Mouse (Mus musculus): ENCODE data around the gene Arhgap24. TPM values are rescaled to one million over a fixed set of nuclear protein-coding genes. Genes with fewer than 3 reads are reported as not detected.

Arhgap24 gene
- total RNA-seq, 2 experiments from 2014 or later = 0.42 to 0.53 TPM

DNA sequence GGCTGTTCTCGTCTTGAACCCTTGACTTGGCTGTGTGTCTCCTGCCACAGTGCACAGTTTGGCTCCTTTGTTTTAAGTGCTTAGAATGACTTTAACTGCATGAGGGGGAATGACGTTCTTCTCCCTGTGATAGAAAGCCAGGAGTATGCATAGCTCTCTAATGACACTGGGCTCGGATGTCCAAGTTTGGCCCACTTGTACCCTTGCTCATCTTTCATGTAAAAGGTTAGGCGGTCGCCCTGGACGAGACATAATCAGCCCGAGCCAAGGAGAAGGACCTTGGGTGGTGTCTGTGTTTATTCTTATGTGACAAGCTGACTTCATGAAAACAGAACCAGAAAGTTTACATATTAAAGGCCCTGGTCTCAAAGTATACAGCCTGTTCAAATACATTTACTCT is 289.4 kb downstream of the Arhgap24 start:
- no peak for ATAC-seq (replicated peaks; ENCODE audit: low FRiP score, poor library complexity, severe bottlenecking)

DNA sequence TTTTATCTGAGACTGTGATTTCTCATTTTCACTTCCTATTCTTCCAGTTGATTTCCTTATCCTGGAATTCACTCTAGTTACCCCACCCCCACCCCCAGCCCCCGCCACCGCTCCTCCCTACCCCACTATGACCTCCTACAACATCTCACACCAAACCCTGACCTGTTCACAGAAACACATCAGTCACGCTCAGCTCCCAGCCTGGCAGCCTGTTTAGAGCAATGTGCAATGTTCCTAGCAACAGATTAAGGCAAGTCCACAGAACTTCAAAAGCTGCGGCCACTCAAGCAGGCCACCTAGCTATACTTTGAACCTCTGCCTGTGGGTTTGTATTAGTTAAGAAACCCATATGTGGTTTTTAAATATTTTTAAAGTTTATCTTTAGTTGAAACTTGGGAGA is 293.3 kb downstream of the Arhgap24 start:
- ATAC-seq (replicated peaks; ENCODE audit: low FRiP score, poor library complexity, severe bottlenecking) = no peak

DNA sequence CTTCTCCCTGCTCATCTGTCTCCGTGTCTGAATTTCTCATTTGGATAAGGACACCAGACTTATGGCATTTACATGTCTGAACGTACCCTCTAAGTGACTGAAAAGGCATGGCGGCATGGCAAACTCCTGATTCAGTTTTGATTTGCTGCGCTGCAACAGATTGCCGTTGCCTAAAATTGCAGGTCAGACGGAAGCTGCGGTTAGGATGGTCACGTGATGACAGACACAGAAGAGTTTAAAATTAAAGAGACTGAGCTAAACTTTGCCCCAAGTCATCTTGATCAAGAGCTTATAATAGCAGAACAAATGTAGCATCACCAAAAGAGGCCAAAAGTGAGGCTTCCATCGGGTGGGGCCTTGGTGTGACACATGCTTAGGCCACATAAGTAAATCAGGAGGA is 296.1 kb downstream of the Arhgap24 start:
- ATAC-seq (replicated peaks; ENCODE audit: low FRiP score, poor library complexity, severe bottlenecking) = no peak

DNA sequence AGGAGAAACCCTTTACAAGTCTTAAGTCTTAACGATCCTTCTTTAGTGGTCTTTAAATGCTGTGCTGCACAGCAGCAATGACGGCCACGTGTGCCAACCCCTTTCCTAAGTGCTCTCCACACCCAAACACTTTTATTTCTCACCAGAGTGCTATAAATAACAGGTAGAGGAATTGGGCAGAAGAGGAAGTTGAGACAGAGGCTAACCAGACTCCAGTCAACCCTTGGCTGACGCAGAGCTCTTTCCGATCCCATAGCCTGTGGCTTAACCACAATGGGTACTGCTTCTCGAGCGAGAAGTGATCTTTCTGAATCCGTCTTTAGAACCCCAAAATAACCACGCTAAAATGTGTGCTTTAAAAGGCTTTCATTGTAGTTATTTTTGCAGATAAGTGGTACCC is 296.7 kb downstream of the Arhgap24 start:
- ATAC-seq (replicated peaks; ENCODE audit: low FRiP score, poor library complexity, severe bottlenecking) = no peak

GRCm38 (mm10) chr5:102778253-102778652 is 297.1 kb downstream of the Arhgap24 start:
- ATAC-seq (replicated peaks; ENCODE audit: low FRiP score, poor library complexity, severe bottlenecking) = no peak

- ATAC-seq (replicated peaks; ENCODE audit: low FRiP score, poor library complexity, severe bottlenecking) = no peak
Observed at GRCm38 (mm10) chr5:102783585-102783984, 302.4 kb downstream of the Arhgap24 start.

DNA sequence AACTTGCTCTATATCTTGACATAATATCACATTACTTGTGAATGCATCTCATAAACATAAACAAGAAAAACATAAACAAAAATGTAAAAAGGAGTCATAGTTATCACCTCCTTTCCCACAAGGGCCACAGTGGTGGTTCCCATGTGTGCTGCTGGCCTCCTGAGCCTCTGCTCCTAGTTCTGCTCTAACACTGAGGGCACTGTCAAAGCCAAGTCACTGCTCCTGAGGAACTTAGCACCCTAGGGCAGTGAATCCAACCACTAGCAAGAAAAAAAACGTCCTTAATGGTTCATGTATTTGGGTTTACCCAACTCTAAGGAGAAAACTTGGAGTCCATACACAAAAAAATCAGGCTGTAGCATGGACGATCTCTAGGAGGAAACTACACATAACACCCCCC is 304.9 kb downstream of the Arhgap24 start:
- ATAC-seq (replicated peaks; ENCODE audit: low FRiP score, poor library complexity, severe bottlenecking) = no peak

- ATAC-seq (replicated peaks; ENCODE audit: low FRiP score, poor library complexity, severe bottlenecking) = no peak
Observed at GRCm38 (mm10) chr5:102788437-102788836, 307.2 kb downstream of the Arhgap24 start.

DNA sequence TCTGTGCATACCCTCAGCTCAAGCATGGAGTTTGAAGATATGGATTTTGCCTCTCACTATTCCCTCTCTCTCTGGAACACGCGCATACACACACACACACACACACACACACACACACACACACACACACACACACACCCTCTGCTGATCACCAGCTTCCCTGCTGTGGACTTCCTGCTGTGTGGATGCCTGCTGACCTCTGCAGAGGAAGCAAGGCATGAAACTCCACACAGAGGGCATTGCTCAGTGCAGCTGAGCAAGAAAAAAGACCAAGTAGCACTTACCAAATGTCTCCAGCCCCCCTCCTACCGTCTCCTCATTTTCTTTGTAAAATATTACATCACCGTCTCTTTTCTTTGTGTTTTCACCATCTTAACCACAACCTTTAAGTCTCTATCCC is 310.1 kb downstream of the Arhgap24 start:
- ATAC-seq (replicated peaks; ENCODE audit: low FRiP score, poor library complexity, severe bottlenecking) = no peak

GRCm38 (mm10) chr5:102793536-102793935 is 312.3 kb downstream of the Arhgap24 start:
- no peak for ATAC-seq (replicated peaks; ENCODE audit: low FRiP score, poor library complexity, severe bottlenecking)

- no peak for ATAC-seq (replicated peaks; ENCODE audit: low FRiP score, poor library complexity, severe bottlenecking)
Observed at GRCm38 (mm10) chr5:102801469-102801868, 320.3 kb downstream of the Arhgap24 start.

- no peak for ATAC-seq (replicated peaks; ENCODE audit: low FRiP score, poor library complexity, severe bottlenecking)
Observed at GRCm38 (mm10) chr5:102802833-102803232, 321.6 kb downstream of the Arhgap24 start.

GRCm38 (mm10) chr5:102803675-102804074 is 322.5 kb downstream of the Arhgap24 start:
- ATAC-seq (replicated peaks; ENCODE audit: low FRiP score, poor library complexity, severe bottlenecking) = no peak

GRCm38 (mm10) chr5:102807518-102807917 is 326.3 kb downstream of the Arhgap24 start:
- no peak for ATAC-seq (replicated peaks; ENCODE audit: low FRiP score, poor library complexity, severe bottlenecking)

DNA sequence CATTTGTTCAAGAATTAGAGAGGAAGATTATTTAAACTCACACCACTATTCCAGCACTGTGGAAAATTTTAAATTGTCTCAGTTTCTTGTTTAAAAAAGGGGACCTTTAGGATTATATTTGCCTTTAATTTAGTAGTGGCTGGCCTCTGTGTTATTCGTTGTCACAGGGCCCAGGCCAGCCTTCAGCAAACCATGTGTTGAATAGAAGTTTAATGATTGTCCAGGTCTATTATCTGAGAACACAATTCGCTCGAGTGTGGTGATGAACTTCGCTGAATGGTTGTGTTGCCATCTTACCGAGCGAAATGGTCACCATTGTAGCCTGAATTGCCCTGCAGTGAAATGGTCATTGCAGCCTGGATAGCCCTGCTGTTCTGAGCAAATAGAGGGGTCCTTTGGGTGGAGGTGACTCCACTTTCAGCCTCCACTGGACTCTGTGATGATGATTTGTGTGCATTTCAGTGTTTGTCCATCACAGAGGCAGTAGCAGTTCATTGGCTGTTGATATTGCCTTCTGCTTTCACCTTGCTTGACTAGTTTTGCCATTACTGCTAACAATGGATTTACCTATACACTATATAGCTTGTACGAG is 329.3 kb downstream of the Arhgap24 start:
- ATAC-seq (replicated peaks; ENCODE audit: low FRiP score, poor library complexity, severe bottlenecking) = no peak

- ATAC-seq (replicated peaks; ENCODE audit: low FRiP score, poor library complexity, severe bottlenecking) = no peak
Observed at GRCm38 (mm10) chr5:102813271-102813670, 332.1 kb downstream of the Arhgap24 start.

- no peak for ATAC-seq (replicated peaks; ENCODE audit: low FRiP score, poor library complexity, severe bottlenecking)
Observed at GRCm38 (mm10) chr5:102817641-102818040, 336.4 kb downstream of the Arhgap24 start.

DNA sequence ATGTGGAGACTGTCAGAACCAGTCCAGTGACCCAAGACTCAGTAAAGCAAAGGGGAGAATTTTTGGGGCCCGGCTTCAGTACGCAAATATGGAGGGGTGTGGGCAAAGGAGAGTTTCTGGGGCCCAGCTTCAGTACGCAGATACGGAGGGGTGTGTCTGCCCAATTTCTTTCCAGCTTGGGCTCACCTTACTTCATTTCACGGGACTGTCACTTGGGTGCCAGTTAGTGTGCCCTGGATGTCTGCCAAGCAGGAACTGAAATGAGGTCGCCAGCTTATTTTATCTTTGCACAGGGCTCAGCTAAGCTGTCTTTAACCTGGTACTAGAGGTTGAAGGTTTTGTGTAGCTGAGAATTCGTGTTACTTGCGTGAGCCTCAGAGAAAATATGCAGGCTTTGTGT is 344.3 kb downstream of the Arhgap24 start:
- no peak for ATAC-seq (replicated peaks; ENCODE audit: low FRiP score, poor library complexity, severe bottlenecking)

- ATAC-seq (replicated peaks; ENCODE audit: low FRiP score, poor library complexity, severe bottlenecking) = no peak
Observed at GRCm38 (mm10) chr5:102839071-102839470, 357.9 kb downstream of the Arhgap24 start.

GRCm38 (mm10) chr5:102843934-102844709 is 362.9 kb downstream of the Arhgap24 start:
- ATAC-seq (replicated peaks; ENCODE audit: low FRiP score, poor library complexity, severe bottlenecking) = no peak

GRCm38 (mm10) chr5:102844731-102845598 is 363.8 kb downstream of the Arhgap24 start:
- no peak for ATAC-seq (replicated peaks; ENCODE audit: low FRiP score, poor library complexity, severe bottlenecking)

All from erythroid progenitor cell, adult 5-6 weeks (primary cell).